Comparison of ENCODE assay signal across 21 mouse cellular contexts in genomic region chr12:69294936-69295335, GRCm38 (mm10). TPM values are rescaled to one million over a fixed set of nuclear protein-coding genes. Genes with fewer than 3 reads are reported as not detected.
DNase-seq lines count a peak whose midpoint lies in the region; ATAC-seq and TF ChIP-seq lines count a peak whose summit lies in the region.
"Had no signal": no experiment of that assay in that cellular context is flagged by ENCODE, and none has a peak within 500 bp of the region (broad histone marks: within the 10 kb centered on the region; RNA-seq: fewer than 3 reads in every experiment).

No protein-coding gene starts in this region.

- H3K4me1 ChIP-seq in midbrain, embryonic 11.5 days (ENCODE audit: control insufficient read depth, insufficient read depth, low read length) = peaks cover 13% of the 10 kb centered on the region; the same call in 1 of the 2 replicates
- peaks cover 17% of the 10 kb centered on the region for H3K4me1 ChIP-seq in midbrain, embryonic 14.5 days (ENCODE audit: control insufficient read depth, insufficient read depth, low read length)
- H3K4me1 ChIP-seq in CH12.LX (ENCODE audit: control insufficient read depth in 1 of 2, insufficient read depth in 2 of 2) = peaks cover 19 to 61% of the 10 kb centered on the region in 2 experiments
- peaks cover 10% of the 10 kb centered on the region for H3K4me1 ChIP-seq in kidney, adult 2 months (ENCODE audit: control insufficient read depth, insufficient read depth, low read length)

- H3K9ac ChIP-seq in midbrain, embryonic 11.5 days (ENCODE audit: low read length) = no peak overlapping the region
- no peak overlapping the region for H3K9ac ChIP-seq in midbrain, embryonic 14.5 days (replicated peaks; ENCODE audit: low read length)
- no peak overlapping the region for H3K9ac ChIP-seq in CH12.LX (ENCODE audit: insufficient read depth, low read depth)
- H3K9ac ChIP-seq: hindbrain, embryonic 14.5 days; lung, embryonic 14.5 days had no signal

- in situ Hi-C loops in CH12.LX (cut with MboI; ENCODE audit: low pct_ligation_motif_present, low pct_unique_long_range_greater_than_20kb, low sequenced_read_pairs) = loop anchor here (5.0 kb wide), 1 partner anchor 73 kb away; no protein-coding TSS in a partner anchor

- TF ChIP-seq CTCF in CH12.LX (conservative IDR thresholded peaks at IDR 0.05 in 1 of 2, IDR thresholded peaks at IDR 0.05 in 1 of 2; ENCODE audit: low read depth in 2 of 2, low read length in 2 of 2) = no peak
- no peak for TF ChIP-seq CTCF in kidney, adult 2 months (conservative IDR thresholded peaks at IDR 0.05; ENCODE audit: insufficient read depth, insufficient read length, low read depth, low read length)

- H3K36me3 ChIP-seq in midbrain, embryonic 11.5 days (ENCODE audit: control insufficient read depth, insufficient read depth, low read length) = no peaks in the 10 kb centered on the region
- peaks cover 6% of the 10 kb centered on the region; the same call in 1 of the 2 replicates for H3K36me3 ChIP-seq in midbrain, embryonic 14.5 days (ENCODE audit: control insufficient read depth, insufficient read depth, low read length)
- H3K36me3 ChIP-seq in CH12.LX (replicated peaks in 1 of 2; ENCODE audit: control insufficient read depth in 1 of 2, insufficient read depth in 1 of 2, low read length in 1 of 2) = peaks cover 0 to 13% of the 10 kb centered on the region in 2 experiments
- H3K36me3 ChIP-seq in splenic B cell, adult 2 months (ENCODE audit: control insufficient read depth, insufficient read depth, low read length, poor library complexity, severe bottlenecking) = no peaks in the 10 kb centered on the region
- H3K36me3 ChIP-seq in kidney, adult 2 months (ENCODE audit: control insufficient read depth, insufficient read depth, low read length) = no peaks in the 10 kb centered on the region

- 65% methylated on average over 2 of the region's 2 CpGs for WGBS in midbrain, embryonic 11.5 days
- WGBS in midbrain, embryonic 14.5 days = 77% methylated on average over 2 of the region's 2 CpGs
- WGBS in kidney, adult 2 months = 75% methylated on average over 2 of the region's 2 CpGs

- no peak for ATAC-seq in midbrain, embryonic 11.5 days (ENCODE audit: low FRiP score)
- no peak for ATAC-seq in midbrain, embryonic 14.5 days (ENCODE audit: low FRiP score, low TSS enrichment)
- peak; percentile 54 for ATAC-seq in inflammation-experienced regulatory T-cells, adult 6 months
- ATAC-seq: forebrain, embryonic 16.5 days; intestine, postnatal 0 days; midbrain, embryonic 15.5 days had no signal

- H3K27me3 ChIP-seq in midbrain, embryonic 11.5 days (ENCODE audit: control insufficient read depth, insufficient read depth, low read length) = no peaks in the 10 kb centered on the region
- H3K27me3 ChIP-seq in midbrain, embryonic 14.5 days (ENCODE audit: control insufficient read depth, insufficient read depth, low read length) = no peaks in the 10 kb centered on the region
- no peaks in the 10 kb centered on the region for H3K27me3 ChIP-seq in CH12.LX (replicated peaks)
- H3K27me3 ChIP-seq in splenic B cell, adult 2 months (ENCODE audit: control insufficient read depth, insufficient read depth, low read length, poor library complexity, severe bottlenecking) = no peaks in the 10 kb centered on the region
- no peaks in the 10 kb centered on the region for H3K27me3 ChIP-seq in kidney, adult 2 months (replicated peaks; ENCODE audit: control insufficient read depth, insufficient read depth, low read length)
- H3K27me3 ChIP-seq: embryonic facial prominence, embryonic 13.5 days; midbrain, embryonic 15.5 days had no signal

- dilution Hi-C loops in CH12.LX (cut with MboI; ENCODE audit: extremely low pct_ligation_motif_present, extremely low pct_unique_long_range_greater_than_20kb, low sequenced_read_pairs) = no loop called here

- peak; percentile 47 for DNase-seq in midbrain, embryonic 11.5 days (ENCODE audit: low spot score, missing footprints)
- no peak for DNase-seq in midbrain, embryonic 14.5 days
- DNase-seq in CH12.LX (ENCODE audit: extremely low read depth) = no peak
- DNase-seq in splenic B cell, adult 2 months (ENCODE audit: low read depth, low spot score) = peak; percentile 18
- DNase-seq in kidney, adult 2 months = no peak
- DNase-seq in gastrocnemius, postnatal 10 days = no peak
- DNase-seq: adrenal gland, postnatal 25 days; heart, postnatal 14 days; kidney, postnatal 10 days; lung, embryonic 14.5 days; right cerebral cortex, adult 18-20 months; thymus, postnatal 36 days had no signal

- H3K4me2 ChIP-seq in midbrain, embryonic 11.5 days = no peak overlapping the region
- no peak overlapping the region for H3K4me2 ChIP-seq in midbrain, embryonic 14.5 days (ENCODE audit: low read length)
- no peak overlapping the region for H3K4me2 ChIP-seq in CH12.LX (ENCODE audit: insufficient read depth, low read depth, poor library complexity, severe bottlenecking)
- H3K4me2 ChIP-seq: heart, embryonic 11.5 days; hindbrain, embryonic 14.5 days; lung, embryonic 14.5 days; midbrain, embryonic 15.5 days had no signal

- TF ChIP-seq EP300 in CH12.LX (IDR thresholded peaks at IDR 0.05; ENCODE audit: low read length) = no peak

- H3K4me3 ChIP-seq in midbrain, embryonic 11.5 days (ENCODE audit: low read depth, low read length) = no peak overlapping the region
- no peak overlapping the region for H3K4me3 ChIP-seq in midbrain, embryonic 14.5 days (replicated peaks; ENCODE audit: low read depth, low read length)
- no peak overlapping the region for H3K4me3 ChIP-seq in CH12.LX (replicated peaks in 1 of 3; ENCODE audit: low read depth in 2 of 3, low read length in 2 of 3, poor library complexity in 1 of 3)
- H3K4me3 ChIP-seq in kidney, adult 2 months (ENCODE audit: insufficient read depth, low read depth, low read length) = no peak overlapping the region
- H3K4me3 ChIP-seq: left cerebral cortex, adult 2 months; midbrain, embryonic 15.5 days had no signal

- no peak for TF ChIP-seq POLR2A in CH12.LX (IDR thresholded peaks at IDR 0.05; ENCODE audit: low read depth, low read length)
- no peak for TF ChIP-seq POLR2A in kidney, adult 2 months (IDR thresholded peaks at IDR 0.05; ENCODE audit: low read depth, low read length)

- no peak overlapping the region for H3K27ac ChIP-seq in midbrain, embryonic 11.5 days (ENCODE audit: low read depth, low read length)
- H3K27ac ChIP-seq in midbrain, embryonic 14.5 days (replicated peaks; ENCODE audit: low read depth, low read length) = no peak overlapping the region
- peak overlapping the region; percentile 24; the same call in 1 of the 2 replicates for H3K27ac ChIP-seq in CH12.LX (ENCODE audit: insufficient read depth, low read depth)
- H3K27ac ChIP-seq in kidney, adult 2 months (ENCODE audit: insufficient read depth, low read depth, low read length) = no peak overlapping the region
- H3K27ac ChIP-seq: embryonic facial prominence, embryonic 13.5 days; macrophage had no signal

- no peak for TF ChIP-seq RAD21 in CH12.LX (IDR thresholded peaks at IDR 0.05; ENCODE audit: low read depth, low read length)

- H3K79me2 ChIP-seq in CH12.LX (replicated peaks; ENCODE audit: control insufficient read depth, extremely low read depth, insufficient read depth, poor library complexity, severe bottlenecking) = peaks cover 23% of the 10 kb centered on the region

- no peaks in the 10 kb centered on the region for H3K9me3 ChIP-seq in midbrain, embryonic 11.5 days (ENCODE audit: control insufficient read depth, low read length)
- no peaks in the 10 kb centered on the region for H3K9me3 ChIP-seq in midbrain, embryonic 14.5 days (ENCODE audit: control insufficient read depth, low read length)
- H3K9me3 ChIP-seq in CH12.LX (replicated peaks; ENCODE audit: low read length) = no peaks in the 10 kb centered on the region
- H3K9me3 ChIP-seq: embryonic facial prominence, embryonic 13.5 days; midbrain, embryonic 15.5 days had no signal

TF ChIP-seq in CH12.LX, 34 proteins besides CTCF, POLR2A, EP300 and RAD21:
- no peak for TF ChIP-seq TBP (conservative IDR thresholded peaks at IDR 0.05; ENCODE audit: low read depth, low read length)
- no peak for TF ChIP-seq CHD2 (IDR thresholded peaks at IDR 0.05; ENCODE audit: low read length)
- peak; percentile 5; the same call in 1 of the 2 replicates for TF ChIP-seq SIN3A (IDR thresholded peaks at IDR 0.05; ENCODE audit: low read length)
- no peak for TF ChIP-seq CHD1 (IDR thresholded peaks at IDR 0.05; ENCODE audit: low read depth, low read length)
- no peak for TF ChIP-seq BHLHE40 (IDR thresholded peaks at IDR 0.05; ENCODE audit: low read depth, low read length)
- TF ChIP-seq GABPA (IDR thresholded peaks at IDR 0.05; ENCODE audit: insufficient replicate concordance, low read depth, low read length) = no peak
- TF ChIP-seq MYC (IDR thresholded peaks at IDR 0.05; ENCODE audit: low read depth, low read length) = no peak
- no peak for TF ChIP-seq JUN (IDR thresholded peaks at IDR 0.05; ENCODE audit: insufficient read depth, low read depth, low read length)
- TF ChIP-seq ZNF384 (IDR thresholded peaks at IDR 0.05; ENCODE audit: low read depth, low read length) = no peak

RNA-seq across cellular contexts. Expression of gene Klhdc2, which starts 1.5 kb away (rescaled TPM):
- 272 and 275 TPM in 2 replicates for polyA plus RNA-seq in midbrain, embryonic 11.5 days (2014; fragmentation: Nextera tagmentation; extraction: Ambion mirVana)
- 313 and 329 TPM in 2 replicates for polyA plus RNA-seq in midbrain, embryonic 14.5 days (2014; fragmentation: Nextera tagmentation; extraction: Ambion mirVana)
- 103 and 120 TPM in 2 replicates for total RNA-seq in CH12.LX (2012; rRNA removed)
- 280 and 288 TPM in 2 replicates for total RNA-seq in CH12.LX (2014; rRNA removed)
- polyA plus RNA-seq in CH12.LX (2012; ENCODE audit: insufficient read length, low read depth) = 81.8 and 85.3 TPM in 2 replicates
- polyA plus RNA-seq in inflammation-experienced regulatory T-cells, adult 6 months (2017; shearing (Covaris generic)) = 10 to 100 TPM; 12.0 to 16.0 (median 14.3) TPM
- polyA plus RNA-seq in kidney, adult 2 months (2012; rRNA removed) = 41.0 and 42.8 TPM in 2 replicates
- 10 to 100 TPM; 76.3 to 87.7 TPM for total RNA-seq in gastrocnemius, postnatal 10 days (2021)

RNA-seq across cellular contexts. Expression of gene Klhdc1, which starts 54.0 kb away (rescaled TPM):
- 2.9 and 3.3 TPM in 2 replicates for polyA plus RNA-seq in midbrain, embryonic 11.5 days (2014; fragmentation: Nextera tagmentation; extraction: Ambion mirVana)
- polyA plus RNA-seq in midbrain, embryonic 14.5 days (2014; fragmentation: Nextera tagmentation; extraction: Ambion mirVana) = 17.5 and 18.5 TPM in 2 replicates
- 4.2 and 6.4 TPM in 2 replicates for total RNA-seq in CH12.LX (2012; rRNA removed)
- total RNA-seq in CH12.LX (2014; rRNA removed) = 8.2 TPM in 2 replicates
- 5.9 and 7.2 TPM in 2 replicates for polyA plus RNA-seq in CH12.LX (2012; ENCODE audit: insufficient read length, low read depth)
- polyA plus RNA-seq in inflammation-experienced regulatory T-cells, adult 6 months (2017; shearing (Covaris generic)) = 10 to 100 TPM; 15.4 to 41.1 (median 25.4) TPM
- 2.9 and 5.9 TPM in 2 replicates for polyA plus RNA-seq in kidney, adult 2 months (2012; rRNA removed)
- total RNA-seq in gastrocnemius, postnatal 10 days (2021) = 10 to 100 TPM; 10.1 to 13.5 TPM

Comparison
In these comparisons a context has a peak if more than half of its experiments do, and no peak if none do; other contexts are left out.
1. DNase-seq: peak in midbrain, embryonic 11.5 days (single experiment) and splenic B cell, adult 2 months (single experiment); none in midbrain, embryonic 14.5 days (single experiment), CH12.LX (single experiment), kidney, adult 2 months (single experiment) and gastrocnemius, postnatal 10 days (single experiment).